Mouse (Mus musculus): ENCODE measurements at regions not wholly inside any gene's neighbourhood (a gene's known extent, or its start where the extent isn't known, plus 50 kb on each side); places are given as distances from the start of the nearest gene placed in this dataset.

DNA sequence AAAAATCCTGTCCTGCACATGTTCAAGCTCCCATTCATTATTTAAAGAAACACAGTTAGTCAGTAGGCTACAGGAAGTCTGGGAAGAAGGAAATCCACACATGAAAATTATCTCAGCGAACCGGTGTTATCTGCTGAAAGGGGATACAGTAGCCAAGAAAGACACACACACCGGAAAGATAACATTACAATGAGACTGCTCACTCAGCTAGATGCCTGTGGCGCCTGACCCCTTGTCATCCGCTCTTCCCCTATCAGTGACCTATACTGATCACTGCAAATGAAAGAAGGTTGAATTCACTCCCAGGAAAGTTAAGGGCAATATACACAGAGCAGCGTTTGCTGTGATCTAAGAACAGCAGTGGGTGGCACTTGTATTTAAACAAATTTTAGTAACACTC, 481.0 kb upstream of the Sox11 start:
- Histone ChIP-seq H3K4me3 (ENCODE audit: low read depth, low read length) (no peak overlapping the region), H3K4me1 (ENCODE audit: control insufficient read depth, insufficient read depth, low read length) (peaks cover 2% of the 10 kb centered on the region; the same call in 1 of the 2 replicates), H3K9ac (ENCODE audit: low read depth, low read length) (no peak overlapping the region), H3K36me3 (ENCODE audit: control insufficient read depth, insufficient read depth, low read length) (no peaks in the 10 kb centered on the region), H3K4me2 (no peak overlapping the region), H3K27ac (ENCODE audit: low read depth, low read length) (no peak overlapping the region), H3K9me3 (replicated peaks; ENCODE audit: control insufficient read depth, low read length) (no peaks in the 10 kb centered on the region), H3K27me3 (ENCODE audit: control insufficient read depth, insufficient read depth, low read length) (no peaks in the 10 kb centered on the region)
- 10% methylated on average over 6 of the region's 6 CpGs for whole genome bisulfite sequencing (ENCODE audit: insufficient replicate concordance)
- no peak; the same call in 1 of the 2 replicates for ATAC-seq (replicated peaks; ENCODE audit: insufficient number of reproducible peaks, low FRiP score, low TSS enrichment)

DNA sequence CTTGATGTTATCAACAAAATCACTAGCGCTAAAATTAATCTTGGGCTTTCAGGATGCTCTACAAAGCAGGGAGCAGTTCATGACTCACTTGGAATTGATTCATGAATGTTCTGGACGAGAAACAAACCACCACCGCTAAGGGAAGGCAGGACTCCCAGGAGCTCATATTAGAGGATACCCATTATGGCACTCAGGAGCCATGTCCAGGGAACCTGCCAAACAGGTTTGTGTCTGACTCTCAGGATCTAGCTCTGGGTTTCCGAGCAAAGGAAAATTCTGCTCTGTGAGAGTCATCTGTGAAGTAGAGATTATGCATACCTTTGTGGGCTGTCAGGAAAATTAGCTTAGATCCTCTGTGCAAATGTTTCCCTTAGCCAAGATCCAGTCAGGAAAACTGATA, 454.3 kb upstream of the Sox11 start:
- H3K4me2 ChIP-seq, result no peak overlapping the region
- 78% methylated on average over 4 of the region's 4 CpGs for WGBS (ENCODE audit: insufficient replicate concordance)
- H3K27ac ChIP-seq (ENCODE audit: low read depth, low read length), result no peak overlapping the region
- no peak overlapping the region for H3K4me3 ChIP-seq (ENCODE audit: low read depth, low read length)
- ATAC-seq (replicated peaks; ENCODE audit: insufficient number of reproducible peaks, low FRiP score, low TSS enrichment), result no peak
- H3K27me3 ChIP-seq (ENCODE audit: control insufficient read depth, insufficient read depth, low read length), result no peaks in the 10 kb centered on the region
- H3K36me3 ChIP-seq (ENCODE audit: control insufficient read depth, insufficient read depth, low read length), result no peaks in the 10 kb centered on the region
- no peaks in the 10 kb centered on the region for H3K9me3 ChIP-seq (replicated peaks; ENCODE audit: control insufficient read depth, low read length)
- peaks cover 9% of the 10 kb centered on the region; the same call in 1 of the 2 replicates for H3K4me1 ChIP-seq (ENCODE audit: control insufficient read depth, insufficient read depth, low read length)
- H3K9ac ChIP-seq (ENCODE audit: low read depth, low read length), result no peak overlapping the region

DNA sequence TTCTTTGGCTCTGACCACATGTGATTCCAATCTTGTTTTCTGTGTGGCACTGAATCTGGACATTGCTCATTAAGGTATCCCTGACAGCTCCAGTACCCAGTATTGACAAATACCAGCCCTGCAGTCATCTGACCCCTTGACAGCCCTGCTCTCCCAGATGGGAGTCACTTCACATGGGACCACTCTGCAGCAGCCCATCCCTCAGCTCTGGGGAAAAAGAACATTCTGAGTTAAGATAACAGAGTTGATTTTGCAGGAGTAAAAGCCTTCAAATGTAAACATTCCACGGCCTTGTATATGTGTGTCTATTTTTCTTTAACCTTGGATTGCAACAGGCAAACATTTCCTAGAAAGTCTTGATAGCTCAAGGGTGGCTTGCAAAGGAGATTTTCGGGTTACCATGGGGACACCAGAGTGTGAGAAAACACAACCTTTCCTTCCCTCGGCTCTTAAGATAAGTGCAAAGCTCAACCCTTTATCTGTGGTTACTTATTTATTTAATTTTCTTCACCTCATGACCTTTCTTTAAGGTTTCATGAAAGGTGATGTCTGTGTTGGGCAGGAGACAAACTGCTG, 444.4 kb upstream of the Sox11 start:
- Histone ChIP-seq H3K9ac (ENCODE audit: low read depth, low read length) (no peak overlapping the region), H3K4me2 (no peak overlapping the region), H3K27me3 (ENCODE audit: control insufficient read depth, insufficient read depth, low read length) (no peaks in the 10 kb centered on the region), H3K4me3 (ENCODE audit: low read depth, low read length) (no peak overlapping the region), H3K36me3 (ENCODE audit: control insufficient read depth, insufficient read depth, low read length) (no peaks in the 10 kb centered on the region), H3K9me3 (replicated peaks; ENCODE audit: control insufficient read depth, low read length) (no peaks in the 10 kb centered on the region), H3K27ac (ENCODE audit: low read depth, low read length) (no peak overlapping the region), H3K4me1 (ENCODE audit: control insufficient read depth, insufficient read depth, low read length) (peaks cover 12% of the 10 kb centered on the region)
- WGBS (ENCODE audit: insufficient replicate concordance), result 7% methylated on average over 3 of the region's 3 CpGs
- ATAC-seq (replicated peaks; ENCODE audit: insufficient number of reproducible peaks, low FRiP score, low TSS enrichment), result no peak

DNA sequence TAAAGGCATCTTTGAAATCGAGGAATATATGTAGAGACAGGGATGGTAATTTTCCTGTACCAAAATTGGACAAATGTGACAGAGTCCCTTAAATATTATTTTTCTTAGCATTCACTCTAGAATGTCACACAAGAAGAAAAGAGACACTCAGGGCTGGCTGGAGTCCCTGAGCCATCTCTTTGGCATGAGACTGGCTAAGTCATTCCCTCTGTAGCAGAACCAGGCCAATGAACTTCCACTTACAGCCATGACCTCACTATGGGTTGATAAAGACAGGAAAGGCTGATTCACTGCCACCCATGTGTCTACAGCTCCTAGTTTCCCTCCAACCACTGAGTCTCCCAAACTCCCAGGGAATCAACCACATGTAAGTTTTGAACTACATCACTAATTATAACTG, 438.4 kb upstream of the Sox11 start:
- H3K36me3 ChIP-seq (ENCODE audit: control insufficient read depth, insufficient read depth, low read length), result no peaks in the 10 kb centered on the region
- ATAC-seq (replicated peaks; ENCODE audit: insufficient number of reproducible peaks, low FRiP score, low TSS enrichment), result no peak
- H3K9me3 ChIP-seq (replicated peaks; ENCODE audit: control insufficient read depth, low read length), result no peaks in the 10 kb centered on the region
- no peak overlapping the region for H3K4me2 ChIP-seq
- no peaks in the 10 kb centered on the region for H3K4me1 ChIP-seq (ENCODE audit: control insufficient read depth, insufficient read depth, low read length)
- 82% methylated on average over 1 of the region's 1 CpGs for WGBS (ENCODE audit: insufficient replicate concordance)
- H3K9ac ChIP-seq (ENCODE audit: low read depth, low read length), result no peak overlapping the region
- no peak overlapping the region for H3K27ac ChIP-seq (ENCODE audit: low read depth, low read length)
- no peaks in the 10 kb centered on the region for H3K27me3 ChIP-seq (ENCODE audit: control insufficient read depth, insufficient read depth, low read length)
- H3K4me3 ChIP-seq (ENCODE audit: low read depth, low read length), result no peak overlapping the region

DNA sequence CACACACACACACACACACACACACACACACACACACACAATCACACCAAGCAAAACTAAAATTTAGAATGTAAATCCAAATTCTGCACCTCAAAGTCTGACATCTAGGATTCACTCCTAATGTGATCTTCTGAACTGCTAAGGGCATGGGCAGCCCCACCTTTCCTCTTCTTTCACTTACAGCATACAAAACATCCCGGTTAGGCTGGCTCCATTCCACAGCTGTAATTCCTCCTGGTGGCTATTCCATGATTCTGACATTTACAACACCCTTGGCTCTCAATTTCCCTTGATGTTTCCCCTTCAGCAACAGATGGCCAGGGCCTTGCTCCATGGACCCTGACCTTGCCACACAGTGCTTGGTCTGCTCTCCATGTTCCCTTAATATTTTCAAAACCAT, 423.6 kb upstream of the Sox11 start:
- no peak overlapping the region for H3K4me2 ChIP-seq
- no peaks in the 10 kb centered on the region for H3K36me3 ChIP-seq (ENCODE audit: control insufficient read depth, insufficient read depth, low read length)
- no peak for ATAC-seq (replicated peaks; ENCODE audit: insufficient number of reproducible peaks, low FRiP score, low TSS enrichment)
- no peak overlapping the region for H3K27ac ChIP-seq (ENCODE audit: low read depth, low read length)
- no peaks in the 10 kb centered on the region for H3K4me1 ChIP-seq (ENCODE audit: control insufficient read depth, insufficient read depth, low read length)
- H3K4me3 ChIP-seq (ENCODE audit: low read depth, low read length), result no peak overlapping the region
- no peaks in the 10 kb centered on the region for H3K27me3 ChIP-seq (ENCODE audit: control insufficient read depth, insufficient read depth, low read length)
- no peaks in the 10 kb centered on the region for H3K9me3 ChIP-seq (replicated peaks; ENCODE audit: control insufficient read depth, low read length)
- WGBS (ENCODE audit: insufficient replicate concordance), result 48% methylated on average over 1 of the region's 1 CpGs
- H3K9ac ChIP-seq (ENCODE audit: low read depth, low read length), result no peak overlapping the region

DNA sequence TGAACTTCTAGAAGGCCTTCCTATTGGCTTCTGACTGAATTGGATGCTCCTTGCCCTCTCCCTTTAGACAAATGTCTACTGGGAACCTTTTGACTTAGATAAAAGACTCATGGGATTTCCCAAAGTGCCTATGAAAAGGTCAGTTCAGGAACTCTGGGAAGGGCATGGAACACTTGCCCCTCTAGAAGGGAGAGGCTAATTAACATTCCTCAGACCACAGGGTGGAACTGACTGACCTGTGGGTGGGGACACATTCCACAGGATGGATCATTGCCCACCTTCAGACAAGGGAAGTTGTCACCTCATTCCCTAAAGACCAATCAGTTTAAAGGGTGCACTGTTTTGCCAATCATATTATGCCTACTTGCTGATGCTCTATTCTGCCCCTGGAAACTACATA, 416.6 kb upstream of the Sox11 start:
- no peaks in the 10 kb centered on the region for H3K36me3 ChIP-seq (ENCODE audit: control insufficient read depth, insufficient read depth, low read length)
- H3K4me3 ChIP-seq (ENCODE audit: low read depth, low read length), result no peak overlapping the region
- no peak overlapping the region for H3K9ac ChIP-seq (ENCODE audit: low read depth, low read length)
- H3K4me1 ChIP-seq (ENCODE audit: control insufficient read depth, insufficient read depth, low read length), result no peaks in the 10 kb centered on the region
- H3K4me2 ChIP-seq, result no peak overlapping the region
- no peak overlapping the region for H3K27ac ChIP-seq (ENCODE audit: low read depth, low read length)
- H3K9me3 ChIP-seq (replicated peaks; ENCODE audit: control insufficient read depth, low read length), result no peaks in the 10 kb centered on the region
- no peaks in the 10 kb centered on the region for H3K27me3 ChIP-seq (ENCODE audit: control insufficient read depth, insufficient read depth, low read length)
- ATAC-seq (replicated peaks; ENCODE audit: insufficient number of reproducible peaks, low FRiP score, low TSS enrichment), result no peak

DNA sequence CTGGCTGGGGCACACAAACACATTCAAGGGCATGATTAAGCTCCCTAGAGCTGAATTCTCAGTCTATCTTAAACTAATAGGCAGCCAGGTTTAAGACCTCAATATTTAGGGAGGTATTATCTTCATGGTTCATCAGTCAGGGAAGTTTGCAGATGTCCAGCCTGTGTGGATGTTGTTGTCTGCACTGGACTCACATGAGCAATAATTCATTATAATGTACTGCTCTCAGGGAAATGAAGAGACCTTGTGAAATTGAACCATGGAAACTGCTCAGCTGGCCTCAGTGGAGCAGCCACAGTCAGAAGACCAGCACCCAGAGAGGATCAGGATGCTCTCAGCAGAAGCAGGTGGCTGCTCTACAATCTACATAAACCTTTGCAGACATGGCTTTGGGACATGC, 415.3 kb upstream of the Sox11 start:
- no peaks in the 10 kb centered on the region for H3K4me1 ChIP-seq (ENCODE audit: control insufficient read depth, insufficient read depth, low read length)
- no peak overlapping the region for H3K27ac ChIP-seq (ENCODE audit: low read depth, low read length)
- H3K36me3 ChIP-seq (ENCODE audit: control insufficient read depth, insufficient read depth, low read length), result no peaks in the 10 kb centered on the region

DNA sequence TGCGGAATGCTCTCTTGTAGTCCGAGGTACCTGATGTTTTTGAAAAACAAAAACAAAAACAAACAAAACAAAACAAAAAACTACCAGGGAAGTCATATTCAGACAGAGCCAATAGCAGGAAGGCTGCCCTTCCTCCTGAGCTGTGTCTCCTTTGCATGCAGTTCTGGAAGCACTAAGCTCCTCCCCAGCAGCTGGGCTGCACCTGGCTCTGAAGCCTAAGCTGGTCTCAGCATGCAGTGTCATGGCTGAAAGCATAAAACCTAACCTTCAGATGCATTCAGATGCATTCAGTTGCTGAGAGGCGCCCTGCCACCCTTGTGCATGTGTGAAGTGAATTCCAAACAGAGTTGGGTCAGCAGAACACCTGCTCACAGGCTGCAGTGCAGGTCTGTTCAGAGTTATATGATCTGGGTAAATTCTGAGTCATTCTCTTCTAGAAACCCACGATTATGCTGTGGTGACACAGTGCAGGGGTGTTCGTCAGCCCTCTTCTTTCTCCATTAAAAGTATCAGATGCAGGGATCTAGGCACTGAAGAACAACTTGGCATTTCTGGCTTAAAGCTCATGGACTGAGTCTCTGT, 382.3 kb upstream of the Sox11 start:
- no peaks in the 10 kb centered on the region for H3K4me1 ChIP-seq (ENCODE audit: control insufficient read depth, insufficient read depth, low read length)
- no peak overlapping the region for H3K4me3 ChIP-seq (ENCODE audit: low read depth, low read length)
- H3K9me3 ChIP-seq (replicated peaks; ENCODE audit: control insufficient read depth, low read length), result no peaks in the 10 kb centered on the region
- H3K27me3 ChIP-seq (ENCODE audit: control insufficient read depth, insufficient read depth, low read length), result no peaks in the 10 kb centered on the region
- H3K36me3 ChIP-seq (ENCODE audit: control insufficient read depth, insufficient read depth, low read length), result no peaks in the 10 kb centered on the region
- ATAC-seq (replicated peaks; ENCODE audit: insufficient number of reproducible peaks, low FRiP score, low TSS enrichment), result no peak
- H3K4me2 ChIP-seq, result no peak overlapping the region
- no peak overlapping the region for H3K9ac ChIP-seq (ENCODE audit: low read depth, low read length)
- H3K27ac ChIP-seq (ENCODE audit: low read depth, low read length), result no peak overlapping the region
- WGBS (ENCODE audit: insufficient replicate concordance), result 56% methylated on average over 5 of the region's 5 CpGs

More for the DNA sequence above, 415.3 kb upstream of the Sox11 start:
- H3K4me3 ChIP-seq (ENCODE audit: low read depth, low read length), result no peak overlapping the region
- H3K9me3 ChIP-seq (replicated peaks; ENCODE audit: control insufficient read depth, low read length), result no peaks in the 10 kb centered on the region
- no peak overlapping the region for H3K4me2 ChIP-seq
- ATAC-seq (replicated peaks; ENCODE audit: insufficient number of reproducible peaks, low FRiP score, low TSS enrichment), result no peak
- no peak overlapping the region for H3K9ac ChIP-seq (ENCODE audit: low read depth, low read length)
- no peaks in the 10 kb centered on the region for H3K27me3 ChIP-seq (ENCODE audit: control insufficient read depth, insufficient read depth, low read length)

DNA sequence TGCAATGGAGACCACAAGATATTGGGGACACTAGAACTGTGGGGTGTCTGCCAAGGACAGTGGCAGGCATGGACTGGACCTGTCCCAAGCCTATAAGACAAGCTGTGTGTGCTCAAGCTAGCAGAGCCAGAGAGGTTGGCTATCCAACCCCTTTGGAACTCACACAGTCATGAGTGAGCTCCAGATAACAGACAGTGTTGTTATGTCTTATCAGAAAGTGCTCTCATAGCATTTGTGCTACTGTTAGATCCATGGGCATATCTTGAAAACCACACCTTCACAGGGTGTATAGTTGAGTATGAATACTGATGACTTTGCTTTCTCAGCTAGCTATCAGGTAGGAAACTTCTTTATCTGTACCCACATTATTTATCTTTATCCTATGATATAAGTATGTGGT, 338.1 kb upstream of the Sox11 start:
- ATAC-seq (replicated peaks; ENCODE audit: insufficient number of reproducible peaks, low FRiP score, low TSS enrichment), result no peak
- H3K36me3 ChIP-seq (ENCODE audit: control insufficient read depth, insufficient read depth, low read length), result no peaks in the 10 kb centered on the region

More for the DNA sequence above, 338.1 kb upstream of the Sox11 start:
- H3K9ac ChIP-seq (ENCODE audit: low read depth, low read length), result no peak overlapping the region
- no peak overlapping the region for H3K27ac ChIP-seq (ENCODE audit: low read depth, low read length)
- no peaks in the 10 kb centered on the region for H3K27me3 ChIP-seq (ENCODE audit: control insufficient read depth, insufficient read depth, low read length)
- no peaks in the 10 kb centered on the region for H3K4me1 ChIP-seq (ENCODE audit: control insufficient read depth, insufficient read depth, low read length)
- no peak overlapping the region for H3K4me2 ChIP-seq
- H3K9me3 ChIP-seq (replicated peaks; ENCODE audit: control insufficient read depth, low read length), result no peaks in the 10 kb centered on the region
- no peak overlapping the region for H3K4me3 ChIP-seq (ENCODE audit: low read depth, low read length)
